Mouse (Mus musculus) kidney, embryonic 14.5 days (tissue): ENCODE results near the gene Hic1. TPM values are rescaled to one million over a fixed set of nuclear protein-coding genes. Genes with fewer than 3 reads are reported as not detected.
A peak's percentile ranks its signal among the peaks of the same experiment; 100 is the strongest.

Experiments used
- ATAC-seq: fragments of 200-750 bp; cut with Nextera tagmentation; 2 replicates; pipeline ENCODE4 v1.8.0; 2017; ENCODE audit warnings: moderate number of reproducible peaks, mild to moderate bottlenecking, moderate TSS enrichment, moderate library complexity; ENCODE audit not compliant: low FRiP score, low TSS enrichment
- H3K27ac ChIP-seq: fragments of 300-500 bp; sonication (generic); 2 replicates; pipeline ENCODE4 v1.5.1; 2014; ENCODE audit warnings: low read depth, mild to moderate bottlenecking, low read length, moderate library complexity, mixed read lengths
- H3K27me3 ChIP-seq: fragments of 300-500 bp; sonication (generic); 2 replicates; pipeline ENCODE4 v1.6.1; 2014; ENCODE audit warnings: mild to moderate bottlenecking, low read length; ENCODE audit not compliant: control insufficient read depth, insufficient read depth
- H3K36me3 ChIP-seq: fragments of 300-500 bp; sonication (generic); 2 replicates; pipeline ENCODE4 v1.6.1; 2014; ENCODE audit warnings: low read length, mixed read lengths; ENCODE audit not compliant: control insufficient read depth, insufficient read depth
- H3K4me1 ChIP-seq: fragments of 300-500 bp; sonication (generic); 2 replicates; pipeline ENCODE4 v1.6.1; 2014; ENCODE audit warnings: low read length, mixed read lengths; ENCODE audit not compliant: control insufficient read depth, insufficient read depth
- H3K4me2 ChIP-seq: fragments of 300-500 bp; sonication (generic); replicated peaks from 2 replicates; pipeline ENCODE4 v1.6.1; 2014; ENCODE audit warnings: low read depth, mild to moderate bottlenecking, low read length
- H3K4me3 ChIP-seq: fragments of 300-500 bp; sonication (generic); 2 replicates; pipeline ENCODE4 v1.5.1; 2014; ENCODE audit warnings: mild to moderate bottlenecking, low read length
- H3K9ac ChIP-seq: fragments of 300-500 bp; sonication (generic); 2 replicates; pipeline ENCODE4 v1.6.1; 2014; ENCODE audit warnings: low read depth, mild to moderate bottlenecking, low read length, moderate library complexity
- H3K9me3 ChIP-seq: fragments of 300-500 bp; sonication (generic); 2 replicates; pipeline ENCODE4 v1.6.1; 2016; ENCODE audit warnings: low read length; ENCODE audit not compliant: control insufficient read depth
- WGBS: fragments of 180-500 bp; shearing (Covaris S2); extraction: QIAGEN DNeasy Blood & Tissue Kit; methylation state at CpG from one replicate; pipeline ENCODE4 v1.1.7; 2014; 5-methylcytosine and 5-hydroxymethylcytosine counted together
- polyA plus RNA-seq: library from polyadenylated mRNA; unstranded; fragments of >200 nt; fragmentation: Nextera tagmentation; extraction: Ambion mirVana; gene quantifications from 2 replicates; pipeline ENCODE4 v1.2.1, GENCODE M21; 2014

The Hic1 gene
- polyA plus RNA-seq, 1 experiment from 2014 or later, result 16.9 TPM

DNA sequence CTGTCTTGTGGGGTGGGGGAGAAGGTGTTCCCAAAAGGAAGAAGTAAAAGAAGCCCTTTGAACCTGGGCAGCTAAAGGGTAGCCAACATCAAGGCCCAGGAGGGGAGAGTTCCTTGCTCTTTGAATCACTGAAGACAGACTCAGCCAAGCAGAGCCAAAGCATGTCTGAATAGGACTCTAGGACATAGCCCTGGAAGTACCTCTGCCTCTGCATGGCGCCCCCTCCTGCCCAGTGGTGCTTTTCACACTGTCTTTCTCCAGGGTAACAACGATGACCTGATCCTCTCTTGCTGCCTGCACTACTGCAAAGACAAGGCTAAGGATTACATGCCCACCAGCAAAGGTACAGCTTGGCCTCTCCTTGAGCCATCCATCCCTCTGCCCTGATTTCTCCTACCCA, 9.8 kb downstream of the Hic1 start:
- Histone ChIP-seq H3K9ac (no peak overlapping the region), H3K9me3 (no peaks in the 10 kb centered on the region), H3K4me2 (no peak overlapping the region), H3K27ac (no peak overlapping the region), H3K4me1 (peaks cover 19% of the 10 kb centered on the region; the same call in 1 of the 2 replicates), H3K27me3 (peaks cover under 1% of the 10 kb centered on the region; the same call in 1 of the 2 replicates), H3K36me3 (peaks cover 49% of the 10 kb centered on the region), H3K4me3 (no peak overlapping the region)
- 0 out of 2 replicates have a peak, but pooled peaks have one; percentile 2 for ATAC-seq
- 70% methylated on average over 2 of the region's 2 CpGs for WGBS

GRCm38 (mm10) chr11:75158432-75158831, 10.9 kb downstream of the Hic1 start:
- Histone ChIP-seq H3K27me3 (no peaks in the 10 kb centered on the region), H3K9me3 (no peaks in the 10 kb centered on the region), H3K4me2 (no peak overlapping the region), H3K27ac (peak overlapping the region; percentile 32), H3K36me3 (peaks cover 39% of the 10 kb centered on the region), H3K4me3 (no peak overlapping the region), H3K4me1 (peaks cover 19% of the 10 kb centered on the region; the same call in 1 of the 2 replicates), H3K9ac (no peak overlapping the region)
- no peak for ATAC-seq
- WGBS, result 87% methylated on average over 14 of the region's 14 CpGs

GRCm38 (mm10) chr11:75157901-75158300, 11.4 kb downstream of the Hic1 start:
- H3K27me3 ChIP-seq, result no peaks in the 10 kb centered on the region
- ATAC-seq, result no peak
- no peaks in the 10 kb centered on the region for H3K9me3 ChIP-seq
- WGBS, result 11% methylated on average over 2 of the region's 2 CpGs
- H3K36me3 ChIP-seq, result peaks cover 33% of the 10 kb centered on the region
- no peak overlapping the region for H3K4me2 ChIP-seq
- no peak overlapping the region for H3K9ac ChIP-seq
- H3K4me1 ChIP-seq, result peaks cover 18% of the 10 kb centered on the region
- peak overlapping the region; percentile 53 for H3K27ac ChIP-seq
- no peak overlapping the region for H3K4me3 ChIP-seq

DNA sequence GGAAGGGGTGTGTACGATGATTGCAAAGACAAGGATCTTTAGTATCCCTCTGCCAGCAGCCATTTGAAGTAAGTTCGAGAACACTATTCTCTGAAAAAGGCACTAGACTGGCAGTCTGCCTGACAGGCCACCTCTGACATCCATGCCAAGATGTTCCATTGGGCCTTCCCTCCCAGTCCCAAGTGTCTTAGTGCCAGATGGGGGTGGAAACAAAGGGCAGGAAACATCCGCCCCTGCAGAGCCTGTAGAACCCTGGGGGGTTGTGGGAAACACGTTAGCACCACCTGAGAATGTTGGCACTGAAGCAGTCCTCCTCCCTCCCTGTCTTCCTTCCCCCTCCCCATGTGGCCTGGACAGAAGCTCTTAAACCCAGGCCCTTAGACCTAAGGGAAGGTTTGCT, 12.3 kb downstream of the Hic1 start:
- peak overlapping the region; percentile 53; the same call in 1 of the 2 replicates for H3K27ac ChIP-seq
- H3K9me3 ChIP-seq, result no peaks in the 10 kb centered on the region
- no peak overlapping the region for H3K4me3 ChIP-seq
- H3K4me1 ChIP-seq, result peaks cover 23% of the 10 kb centered on the region
- H3K36me3 ChIP-seq, result peaks cover 25% of the 10 kb centered on the region
- H3K27me3 ChIP-seq, result no peaks in the 10 kb centered on the region
- H3K4me2 ChIP-seq, result no peak overlapping the region
- ATAC-seq, result no peak
- no peak overlapping the region for H3K9ac ChIP-seq
- 69% methylated on average over 4 of the region's 4 CpGs for WGBS

- Histone ChIP-seq H3K4me3 (no peak overlapping the region), H3K9ac (0 out of 2 replicates have a peak overlapping the region, but pooled peaks have one; percentile 18), H3K4me2 (no peak overlapping the region), H3K9me3 (no peaks in the 10 kb centered on the region), H3K4me1 (peaks cover 23% of the 10 kb centered on the region), H3K27me3 (no peaks in the 10 kb centered on the region), H3K36me3 (peaks cover 21% of the 10 kb centered on the region), H3K27ac (peak overlapping the region; percentile 63; the same call in 1 of the 2 replicates)
- 76% methylated on average over 5 of the region's 5 CpGs for WGBS
- no peak for ATAC-seq
These were observed 12.9 kb downstream of the Hic1 start for GRCm38 (mm10) chr11:75156416-75156815.

DNA sequence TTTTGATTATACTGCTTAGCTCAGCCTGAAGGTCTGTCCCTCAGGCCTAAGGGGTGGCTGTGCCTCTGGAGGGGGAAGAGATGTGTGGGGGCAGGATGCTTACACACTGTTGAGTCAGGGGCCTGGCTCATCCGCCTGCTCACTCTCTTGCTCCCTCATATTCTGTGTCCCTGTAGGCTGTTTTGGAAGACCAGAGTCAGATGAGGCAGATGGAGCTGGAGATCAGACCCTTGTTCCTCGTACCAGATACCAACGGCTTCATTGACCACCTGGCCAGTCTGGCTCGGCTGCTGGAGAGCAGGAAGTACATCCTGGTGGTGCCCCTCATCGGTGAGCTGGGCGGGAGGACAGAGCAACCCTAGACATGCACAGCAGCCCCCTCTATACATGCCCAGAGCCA, 13.3 kb downstream of the Hic1 start:
- ATAC-seq, result no peak
- H3K9me3 ChIP-seq, result no peaks in the 10 kb centered on the region
- no peak overlapping the region for H3K4me2 ChIP-seq
- H3K4me1 ChIP-seq, result peaks cover 23% of the 10 kb centered on the region
- peak overlapping the region; percentile 63; the same call in 1 of the 2 replicates for H3K27ac ChIP-seq
- H3K4me3 ChIP-seq, result no peak overlapping the region
- peak overlapping the region; percentile 18; the same call in 1 of the 2 replicates for H3K9ac ChIP-seq
- H3K36me3 ChIP-seq, result peaks cover 20% of the 10 kb centered on the region
- 59% methylated on average over 6 of the region's 6 CpGs for WGBS
- no peaks in the 10 kb centered on the region for H3K27me3 ChIP-seq

- Histone ChIP-seq H3K9me3 (no peaks in the 10 kb centered on the region), H3K9ac (no peak overlapping the region), H3K4me2 (no peak overlapping the region), H3K27me3 (no peaks in the 10 kb centered on the region), H3K4me3 (no peak overlapping the region), H3K4me1 (peaks cover 23% of the 10 kb centered on the region), H3K36me3 (peaks cover 17% of the 10 kb centered on the region; the same call in 1 of the 2 replicates), H3K27ac (0 out of 2 replicates have a peak overlapping the region, but pooled peaks have one; percentile 26)
- 75% methylated on average over 6 of the region's 6 CpGs for WGBS
- no peak for ATAC-seq
These were observed 15.2 kb downstream of the Hic1 start for GRCm38 (mm10) chr11:75154053-75154585.

- ATAC-seq, result peak; percentile 41; the same call in 1 of the 2 replicates
- H3K9me3 ChIP-seq, result no peaks in the 10 kb centered on the region
- H3K27ac ChIP-seq, result peak overlapping the region; percentile 86
- no peaks in the 10 kb centered on the region for H3K27me3 ChIP-seq
- peaks cover 24% of the 10 kb centered on the region for H3K4me1 ChIP-seq
- no peak overlapping the region for H3K4me2 ChIP-seq
- peak overlapping the region; percentile 23; the same call in 1 of the 2 replicates for H3K9ac ChIP-seq
- 46% methylated on average over 18 of the region's 18 CpGs for WGBS
- H3K36me3 ChIP-seq, result peaks cover 21% of the 10 kb centered on the region; the same call in 1 of the 2 replicates
- H3K4me3 ChIP-seq, result no peak overlapping the region
These were observed 16.4 kb downstream of the Hic1 start for GRCm38 (mm10) chr11:75152603-75153557.
